In the genomic region with DNA sequence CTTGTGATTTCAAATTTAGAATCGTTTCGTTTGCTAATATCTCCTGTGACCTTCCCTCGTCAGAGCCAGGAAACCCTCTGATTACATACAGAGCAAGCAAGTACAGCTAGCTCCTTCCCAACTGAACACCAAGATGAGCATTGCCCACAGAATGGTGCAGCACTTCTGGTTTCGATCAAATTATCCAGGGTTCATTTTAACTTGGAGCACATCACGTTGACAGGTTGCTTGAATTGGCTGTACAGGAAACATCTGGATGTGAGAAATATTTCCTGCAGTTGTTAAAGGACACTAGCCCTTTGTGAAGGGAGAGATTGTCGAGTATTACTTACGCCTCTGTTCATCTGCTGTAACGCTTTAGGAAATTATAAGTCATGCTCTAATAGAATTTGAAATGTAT, we compare ENCODE assay signal across 15 mouse cellular contexts.
DNase-seq lines count a peak whose midpoint lies in the region; ATAC-seq and TF ChIP-seq lines count a peak whose summit lies in the region.
"Had no signal": no experiment of that assay in that cellular context is flagged by ENCODE, and none has a peak within 500 bp of the region (broad histone marks: within the 10 kb centered on the region; RNA-seq: fewer than 3 reads in every experiment).

No protein-coding gene starts in this region.

- peaks cover 36% of the 10 kb centered on the region for H3K4me1 ChIP-seq in forebrain, embryonic 10.5 days
- peaks cover 6% of the 10 kb centered on the region; the same call in 1 of the 2 replicates for H3K4me1 ChIP-seq in forebrain, embryonic 14.5 days (ENCODE audit: control insufficient read depth, insufficient read depth, low read length)
- peaks cover 8% of the 10 kb centered on the region; the same call in 1 of the 2 replicates for H3K4me1 ChIP-seq in lung, embryonic 14.5 days (ENCODE audit: insufficient read depth)
- peaks cover 26% of the 10 kb centered on the region for H3K4me1 ChIP-seq in embryonic facial prominence, embryonic 13.5 days
- H3K4me1 ChIP-seq in limb, embryonic 15.5 days = peaks cover 3% of the 10 kb centered on the region; the same call in 1 of the 2 replicates

- DNase-seq in forebrain, embryonic 10.5 days (ENCODE audit: extremely low spot score, low spot score) = no peak
- DNase-seq in forebrain, embryonic 14.5 days (ENCODE audit: low spot score) = no peak
- peak; percentile 41 for DNase-seq in lung, embryonic 14.5 days
- DNase-seq in lung, postnatal 36 days = no peak
- DNase-seq in cerebellum, postnatal 4 days (ENCODE audit: low spot score in 2 of 2) = no peak
- DNase-seq: cerebellum, postnatal 36 days; forebrain, postnatal 0 days; heart, adult 2 months; kidney, adult 8-10 months; right cerebral cortex, postnatal 4 days had no signal

- H3K9ac ChIP-seq in forebrain, embryonic 14.5 days (ENCODE audit: low read length) = no peak overlapping the region
- H3K9ac ChIP-seq in lung, embryonic 14.5 days = no peak overlapping the region
- H3K9ac ChIP-seq in embryonic facial prominence, embryonic 13.5 days = no peak overlapping the region
- no peak overlapping the region for H3K9ac ChIP-seq in limb, embryonic 15.5 days
- H3K9ac ChIP-seq: forebrain, postnatal 0 days; liver, embryonic 12.5 days had no signal

- WGBS in forebrain, embryonic 10.5 days = 66% methylated on average over 8 of the region's 8 CpGs
- whole genome bisulfite sequencing in forebrain, embryonic 14.5 days = 69% methylated on average over 8 of the region's 8 CpGs
- WGBS in lung, embryonic 14.5 days = 22% methylated on average over 8 of the region's 8 CpGs
- 21% methylated on average over 8 of the region's 8 CpGs for WGBS in embryonic facial prominence, embryonic 13.5 days
- 23% methylated on average over 8 of the region's 8 CpGs for WGBS in limb, embryonic 15.5 days

- no peaks in the 10 kb centered on the region for H3K27me3 ChIP-seq in forebrain, embryonic 10.5 days (ENCODE audit: poor library complexity, severe bottlenecking)
- H3K27me3 ChIP-seq in forebrain, embryonic 14.5 days (replicated peaks; ENCODE audit: control insufficient read depth, insufficient read depth, low read length) = no peaks in the 10 kb centered on the region
- no peaks in the 10 kb centered on the region for H3K27me3 ChIP-seq in lung, embryonic 14.5 days (ENCODE audit: insufficient read depth, low read length)
- no peaks in the 10 kb centered on the region for H3K27me3 ChIP-seq in embryonic facial prominence, embryonic 13.5 days
- no peaks in the 10 kb centered on the region for H3K27me3 ChIP-seq in limb, embryonic 15.5 days
- H3K27me3 ChIP-seq: liver, embryonic 12.5 days had no signal

- no peak for ATAC-seq in forebrain, embryonic 14.5 days
- ATAC-seq in lung, embryonic 14.5 days (ENCODE audit: insufficient read depth) = 0 out of 2 replicates have a peak, but pooled peaks have one; percentile 28
- no peak for ATAC-seq in embryonic facial prominence, embryonic 13.5 days (ENCODE audit: insufficient number of reproducible peaks, insufficient read depth, low FRiP score, low TSS enrichment, low read depth)
- no peak for ATAC-seq in limb, embryonic 15.5 days (ENCODE audit: insufficient number of reproducible peaks, low FRiP score, low TSS enrichment, low read depth)
- no peak for ATAC-seq in cerebellum, adult (ENCODE audit: insufficient number of reproducible peaks, low FRiP score, low TSS enrichment)
- ATAC-seq: forebrain, postnatal 0 days; liver, embryonic 12.5 days had no signal

- no peak overlapping the region for H3K4me2 ChIP-seq in forebrain, embryonic 14.5 days (ENCODE audit: low read length)
- H3K4me2 ChIP-seq in lung, embryonic 14.5 days = no peak overlapping the region
- H3K4me2 ChIP-seq in embryonic facial prominence, embryonic 13.5 days = no peak overlapping the region
- H3K4me2 ChIP-seq in limb, embryonic 15.5 days = no peak overlapping the region
- H3K4me2 ChIP-seq: liver, embryonic 12.5 days had no signal

- peaks cover 18% of the 10 kb centered on the region for H3K36me3 ChIP-seq in forebrain, embryonic 10.5 days (replicated peaks)
- H3K36me3 ChIP-seq in forebrain, embryonic 14.5 days (ENCODE audit: control insufficient read depth, insufficient read depth, low read length) = no peaks in the 10 kb centered on the region; the same call in 1 of the 2 replicates
- H3K36me3 ChIP-seq in lung, embryonic 14.5 days (ENCODE audit: insufficient read depth) = no peaks in the 10 kb centered on the region
- H3K36me3 ChIP-seq in embryonic facial prominence, embryonic 13.5 days = no peaks in the 10 kb centered on the region
- H3K36me3 ChIP-seq in limb, embryonic 15.5 days = no peaks in the 10 kb centered on the region
- H3K36me3 ChIP-seq: G1E; liver, embryonic 12.5 days had no signal

- no peak for TF ChIP-seq CTCF in lung, embryonic 14.5 days (IDR thresholded peaks at IDR 0.05; ENCODE audit: low read depth)

- peak overlapping the region; percentile 64 for H3K27ac ChIP-seq in forebrain, embryonic 10.5 days
- H3K27ac ChIP-seq in forebrain, embryonic 14.5 days (ENCODE audit: low read depth, low read length) = no peak overlapping the region
- H3K27ac ChIP-seq in lung, embryonic 14.5 days (ENCODE audit: low read depth) = no peak overlapping the region
- peak overlapping the region; percentile 12; the same call in 1 of the 2 replicates for H3K27ac ChIP-seq in embryonic facial prominence, embryonic 13.5 days
- peak overlapping the region; percentile 59; the same call in 1 of the 2 replicates for H3K27ac ChIP-seq in limb, embryonic 15.5 days
- H3K27ac ChIP-seq: heart, adult 2 months; liver, embryonic 12.5 days had no signal

- no peaks in the 10 kb centered on the region for H3K9me3 ChIP-seq in forebrain, embryonic 10.5 days
- H3K9me3 ChIP-seq in forebrain, embryonic 14.5 days (replicated peaks; ENCODE audit: control insufficient read depth, low read length) = no peaks in the 10 kb centered on the region
- no peaks in the 10 kb centered on the region for H3K9me3 ChIP-seq in lung, embryonic 14.5 days (ENCODE audit: low read depth, low read length)
- H3K9me3 ChIP-seq in embryonic facial prominence, embryonic 13.5 days = no peaks in the 10 kb centered on the region
- H3K9me3 ChIP-seq in limb, embryonic 15.5 days = no peaks in the 10 kb centered on the region
- H3K9me3 ChIP-seq: G1E; liver, embryonic 12.5 days had no signal

- H3K4me3 ChIP-seq in forebrain, embryonic 10.5 days = no peak overlapping the region
- no peak overlapping the region for H3K4me3 ChIP-seq in forebrain, embryonic 14.5 days (ENCODE audit: low read depth, low read length)
- H3K4me3 ChIP-seq in lung, embryonic 14.5 days (ENCODE audit: low read depth, low read length) = no peak overlapping the region
- H3K4me3 ChIP-seq in embryonic facial prominence, embryonic 13.5 days = no peak overlapping the region
- H3K4me3 ChIP-seq in limb, embryonic 15.5 days = no peak overlapping the region
- H3K4me3 ChIP-seq: heart, adult 2 months; liver, embryonic 12.5 days had no signal

Comparison
In these comparisons a context has a peak if more than half of its experiments do, and no peak if none do; other contexts are left out.
1. H3K27ac ChIP-seq: peak in forebrain, embryonic 10.5 days (single experiment), embryonic facial prominence, embryonic 13.5 days (single experiment) and limb, embryonic 15.5 days (single experiment); none in forebrain, embryonic 14.5 days (single experiment) and lung, embryonic 14.5 days (single experiment).